Mouse (Mus musculus): ENCODE measurements around the gene Ltc4s. TPM values are rescaled to one million over a fixed set of nuclear protein-coding genes. Genes with fewer than 3 reads are reported as not detected.

Ltc4s gene
- not detected for polyA plus RNA-seq (2021)

- H3K27me3 ChIP-seq, result no peaks in the 10 kb centered on the region
- ChIA-PET CTCF (interaction anchor here (1.4 kb wide), 1 partner anchor 77 kb away, joined by 5 read pairs; no protein-coding TSS in a partner anchor), POLR2A (no interaction called here)
- no peak for TF ChIP-seq CTCF (IDR thresholded peaks at IDR 0.05)
- DNase-seq (ENCODE audit: low read depth, low spot score) (no peak), ATAC-seq (no peak)
- in situ Hi-C loops (cut with MboI; ENCODE audit: low pct_unique_long_range_greater_than_20kb), result no loop called here
These were observed at the start of gene Ltc4s for GRCm38 (mm10) chr11:50238324-50238723. Gene Ltc4s (minus strand): TSS chr11:50238616.

GRCm38 (mm10) chr11:50286428-50286827 is 48.0 kb upstream of the Ltc4s start:
- no peaks in the 10 kb centered on the region for H3K27me3 ChIP-seq
- TF ChIP-seq CTCF (IDR thresholded peaks at IDR 0.05), result no peak
- ChIA-PET CTCF (interaction anchor here (1.4 to 1.7 kb wide), 3 partner anchors 9 to 16 kb away, joined by 4 to 8 read pairs (median 5); no protein-coding TSS in a partner anchor), POLR2A (no interaction called here)
- no peak for ATAC-seq
- in situ Hi-C loops (cut with MboI; ENCODE audit: low pct_unique_long_range_greater_than_20kb), result no loop called here
- no peak for DNase-seq (ENCODE audit: low read depth, low spot score)

DNA sequence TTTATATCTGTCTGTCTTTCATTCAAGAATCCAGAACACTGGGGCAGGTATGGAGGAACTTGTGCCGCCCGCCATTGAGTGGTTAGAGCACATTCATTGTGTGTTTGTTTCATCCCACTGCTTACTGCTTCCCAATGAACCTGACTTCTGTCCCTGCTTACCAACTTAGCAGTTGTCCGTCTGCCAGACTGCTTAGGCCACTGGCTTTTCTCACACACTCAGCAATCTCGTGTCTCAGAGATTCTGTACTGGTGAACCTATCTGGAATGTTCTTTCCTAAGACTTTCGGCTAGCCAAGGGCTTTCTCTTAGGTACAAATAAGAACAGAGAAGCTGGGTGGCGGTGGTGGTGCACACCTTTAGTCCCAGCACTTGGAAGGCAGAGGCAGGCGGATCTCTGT is 47.3 kb upstream of the Ltc4s start:
- DNase-seq (ENCODE audit: low read depth, low spot score), result no peak

DNA sequence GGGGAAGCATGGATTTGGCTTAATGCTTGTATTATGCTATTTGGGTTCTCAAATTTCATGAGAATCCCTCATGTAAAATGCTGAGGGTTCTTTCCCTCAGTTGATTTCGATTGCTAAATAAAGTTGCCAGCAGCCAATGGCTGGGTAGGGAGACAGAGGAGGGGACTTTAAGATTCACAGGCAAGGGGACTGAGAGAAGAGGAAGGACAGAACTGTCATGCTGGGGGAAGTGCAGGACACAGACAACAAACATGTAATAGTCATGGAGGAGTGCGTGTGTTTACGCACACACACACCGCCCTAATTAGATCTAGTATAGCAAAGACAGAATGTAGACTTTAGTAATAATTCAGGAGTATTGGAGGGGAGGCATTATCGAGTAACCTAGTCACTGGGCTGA is 46.8 kb upstream of the Ltc4s start:
- ATAC-seq, result no peak
- CTCF ChIA-PET, result interaction anchor here (0.7 kb wide), 1 partner anchor 155 kb away, joined by 3 read pairs; no protein-coding TSS in a partner anchor
- no peak for DNase-seq (ENCODE audit: low read depth, low spot score)
- H3K27me3 ChIP-seq, result no peaks in the 10 kb centered on the region
- TF ChIP-seq CTCF (IDR thresholded peaks at IDR 0.05), result no peak
- in situ Hi-C loops (cut with MboI; ENCODE audit: low pct_unique_long_range_greater_than_20kb), result no loop called here
- POLR2A ChIA-PET, result no interaction called here

More for the DNA sequence above, 47.3 kb upstream of the Ltc4s start:
- H3K27me3 ChIP-seq, result no peaks in the 10 kb centered on the region
- POLR2A ChIA-PET, result no interaction called here
- ATAC-seq, result no peak
- TF ChIP-seq CTCF (IDR thresholded peaks at IDR 0.05), result no peak
- CTCF ChIA-PET, result interaction anchor here (1.4 to 1.7 kb wide), 2 partner anchors 8 to 16 kb away, joined by 5 to 8 read pairs; no protein-coding TSS in a partner anchor
- in situ Hi-C loops (cut with MboI; ENCODE audit: low pct_unique_long_range_greater_than_20kb), result no loop called here

DNA sequence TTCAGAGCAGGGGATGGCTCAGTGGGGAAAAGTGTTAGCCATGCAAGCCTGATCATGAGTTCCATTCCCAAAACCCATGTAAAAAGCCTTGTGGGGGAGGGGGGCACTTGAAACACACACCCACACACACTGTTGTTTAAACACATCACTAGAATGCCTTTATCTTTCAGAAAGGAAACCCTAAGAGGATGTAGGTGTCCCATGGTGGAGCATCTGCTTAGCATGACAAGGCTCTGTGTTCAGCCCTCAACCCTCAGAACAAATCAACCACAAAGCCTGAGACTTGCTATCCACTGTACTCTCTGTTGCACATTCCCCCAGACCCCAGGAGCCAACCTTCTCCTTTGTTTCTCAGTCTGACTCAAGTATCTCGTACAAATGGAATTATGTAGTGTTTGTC is 41.6 kb upstream of the Ltc4s start:
- CTCF ChIA-PET, result no interaction called here
- no peaks in the 10 kb centered on the region for H3K27me3 ChIP-seq
- ATAC-seq (no peak), DNase-seq (ENCODE audit: low read depth, low spot score) (no peak)
- no peak for TF ChIP-seq CTCF (IDR thresholded peaks at IDR 0.05)
- in situ Hi-C loops (cut with MboI; ENCODE audit: low pct_unique_long_range_greater_than_20kb), result no loop called here
- POLR2A ChIA-PET, result no interaction called here

GRCm38 (mm10) chr11:50279005-50279404 is 40.6 kb upstream of the Ltc4s start:
- ChIA-PET CTCF (no interaction called here), POLR2A (no interaction called here)
- TF ChIP-seq CTCF (IDR thresholded peaks at IDR 0.05), result no peak
- H3K27me3 ChIP-seq, result no peaks in the 10 kb centered on the region
- no peak for ATAC-seq
- no peak for DNase-seq (ENCODE audit: low read depth, low spot score)
- in situ Hi-C loops (cut with MboI; ENCODE audit: low pct_unique_long_range_greater_than_20kb), result loop anchor here (5.0 kb wide), 1 partner anchor 98 kb away; the partner anchor contains the start of gene Hnrnph1

- DNase-seq (ENCODE audit: low read depth, low spot score) (no peak), ATAC-seq (no peak)
- CTCF ChIA-PET, result interaction anchor here (1.3 to 1.8 kb wide), 3 partner anchors 9 to 16 kb away, joined by 5 to 6 read pairs (median 6); no protein-coding TSS in a partner anchor
- no peaks in the 10 kb centered on the region for H3K27me3 ChIP-seq
- POLR2A ChIA-PET, result interaction anchor here (1.2 kb wide), 1 partner anchor 10 kb away, joined by 4 read pairs; no protein-coding TSS in a partner anchor
- in situ Hi-C loops (cut with MboI; ENCODE audit: low pct_unique_long_range_greater_than_20kb), result loop anchor here (5.0 kb wide), 1 partner anchor 100 kb away; the partner anchor contains the start of gene Hnrnph1
- no peak for TF ChIP-seq CTCF (IDR thresholded peaks at IDR 0.05)
These were observed 39.3 kb upstream of the Ltc4s start for GRCm38 (mm10) chr11:50277706-50278105.

DNA sequence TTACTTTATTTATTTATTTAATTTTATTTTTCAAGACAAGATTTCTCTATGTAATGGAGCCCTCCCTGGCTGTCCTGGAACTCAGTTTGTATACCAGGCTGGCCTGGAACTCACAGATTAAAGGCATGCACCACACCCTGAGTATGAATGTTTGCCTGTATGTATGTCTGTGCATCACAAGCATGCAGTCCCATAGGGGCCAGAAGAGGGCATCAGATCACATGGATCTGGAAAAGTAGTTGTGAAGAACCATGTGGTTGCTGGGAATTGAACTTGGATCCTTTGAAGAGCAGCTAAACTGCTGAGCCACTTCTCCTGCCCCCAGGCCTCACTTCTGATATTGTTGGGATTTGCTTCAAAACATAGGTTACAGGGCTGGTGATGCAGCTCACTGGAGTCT is 38.6 kb upstream of the Ltc4s start:
- in situ Hi-C loops (cut with MboI; ENCODE audit: low pct_unique_long_range_greater_than_20kb), result loop anchor here (5.0 kb wide), 1 partner anchor 100 kb away; the partner anchor contains the start of gene Hnrnph1
- H3K27me3 ChIP-seq, result no peaks in the 10 kb centered on the region
- ATAC-seq (no peak), DNase-seq (ENCODE audit: low read depth, low spot score) (no peak)
- peak; percentile 39 for TF ChIP-seq CTCF (IDR thresholded peaks at IDR 0.05)
- CTCF ChIA-PET, result interaction anchor here (1.6 to 1.8 kb wide), 2 partner anchors 10 to 11 kb away, joined by 5 to 6 read pairs; no protein-coding TSS in a partner anchor
- POLR2A ChIA-PET, result no interaction called here

GRCm38 (mm10) chr11:50275568-50276151 is 37.2 kb upstream of the Ltc4s start:
- DNase-seq (ENCODE audit: low read depth, low spot score) (no peak), ATAC-seq (peak; percentile 66)
- ChIA-PET CTCF (interaction anchor here (1.0 to 1.4 kb wide), 4 partner anchors 11 to 26 kb away, joined by 3 to 4 read pairs (median 4); no protein-coding TSS in a partner anchor), POLR2A (no interaction called here)
- in situ Hi-C loops (cut with MboI; ENCODE audit: low pct_unique_long_range_greater_than_20kb), result loop anchor here (5.0 kb wide), 1 partner anchor 102 kb away; the partner anchor contains the start of gene Hnrnph1
- no peaks in the 10 kb centered on the region for H3K27me3 ChIP-seq
- TF ChIP-seq CTCF (IDR thresholded peaks at IDR 0.05), result no peak

GRCm38 (mm10) chr11:50275077-50275476 is 36.7 kb upstream of the Ltc4s start:
- CTCF ChIA-PET, result interaction anchor here (1.0 to 1.4 kb wide), 4 partner anchors 11 to 26 kb away, joined by 3 to 4 read pairs (median 4); no protein-coding TSS in a partner anchor
- no peaks in the 10 kb centered on the region for H3K27me3 ChIP-seq
- in situ Hi-C loops (cut with MboI; ENCODE audit: low pct_unique_long_range_greater_than_20kb), result loop anchor here (5.0 kb wide), 1 partner anchor 102 kb away; the partner anchor contains the start of gene Hnrnph1
- DNase-seq (ENCODE audit: low read depth, low spot score) (no peak), ATAC-seq (no peak)
- POLR2A ChIA-PET, result no interaction called here
- no peak for TF ChIP-seq CTCF (IDR thresholded peaks at IDR 0.05)

- no peaks in the 10 kb centered on the region for H3K27me3 ChIP-seq
- ATAC-seq (no peak), DNase-seq (ENCODE audit: low read depth, low spot score) (no peak)
- in situ Hi-C loops (cut with MboI; ENCODE audit: low pct_unique_long_range_greater_than_20kb), result no loop called here
- POLR2A ChIA-PET, result no interaction called here
- TF ChIP-seq CTCF (IDR thresholded peaks at IDR 0.05), result no peak
- CTCF ChIA-PET, result interaction anchor here (1.1 to 1.5 kb wide), 2 partner anchors 10 to 21 kb away, joined by 3 to 5 read pairs; no protein-coding TSS in a partner anchor
These were observed 34.4 kb upstream of the Ltc4s start for GRCm38 (mm10) chr11:50272819-50273218.
